Mouse (Mus musculus) WW6 (cell line): ENCODE measurements at regions not wholly inside any gene's neighbourhood (a gene's known extent, or its start where the extent isn't known, plus 50 kb on each side); places are given as distances from the start of the nearest gene placed in this dataset.

Experiments used
- DNase-seq: peaks from one replicate; pipeline ENCODE4 v3.0.0-alpha.2; 2013; ENCODE audit warnings: low read depth, low spot score

GRCm38 (mm10) chr2:171675411-171675810 lies 367.9 kb downstream of the Cbln4 start:
- DNase-seq, result no peak

GRCm38 (mm10) chr2:171670945-171671547 lies 372.2 kb downstream of the Cbln4 start:
- DNase-seq, result no peak

GRCm38 (mm10) chr2:171668791-171669645 lies 374.2 kb downstream of the Cbln4 start:
- DNase-seq, result no peak

GRCm38 (mm10) chr2:171662571-171662970 lies 380.7 kb downstream of the Cbln4 start:
- no peak for DNase-seq

- DNase-seq, result no peak
These were observed 381.3 kb downstream of the Cbln4 start for GRCm38 (mm10) chr2:171661896-171662511.

GRCm38 (mm10) chr2:171657125-171657524 lies 386.1 kb downstream of the Cbln4 start:
- DNase-seq, result no peak

GRCm38 (mm10) chr2:171641730-171642129 lies 401.5 kb downstream of the Cbln4 start:
- DNase-seq, result no peak

- no peak for DNase-seq
These were observed 402.8 kb downstream of the Cbln4 start for GRCm38 (mm10) chr2:171640478-171640877.

- DNase-seq, result no peak
These were observed 404.3 kb downstream of the Cbln4 start for GRCm38 (mm10) chr2:171638931-171639330.

- DNase-seq, result no peak
These were observed 406.4 kb downstream of the Cbln4 start for GRCm38 (mm10) chr2:171636837-171637236.

- DNase-seq, result no peak
These were observed 409.7 kb downstream of the Cbln4 start for GRCm38 (mm10) chr2:171633355-171634097.

- DNase-seq, result no peak
These were observed 413.1 kb downstream of the Cbln4 start for GRCm38 (mm10) chr2:171630101-171630715.

- DNase-seq, result no peak
These were observed 414.9 kb downstream of the Cbln4 start for GRCm38 (mm10) chr2:171628182-171628850.

GRCm38 (mm10) chr2:171620668-171621067 lies 422.6 kb downstream of the Cbln4 start:
- no peak for DNase-seq

- DNase-seq, result no peak
These were observed 423.0 kb downstream of the Cbln4 start for GRCm38 (mm10) chr2:171620253-171620652.

GRCm38 (mm10) chr2:171618771-171619170 lies 424.5 kb downstream of the Cbln4 start:
- DNase-seq, result no peak

- no peak for DNase-seq
These were observed 424.9 kb downstream of the Cbln4 start for GRCm38 (mm10) chr2:171618333-171618732.

GRCm38 (mm10) chr2:171615462-171615861 lies 427.8 kb downstream of the Cbln4 start:
- no peak for DNase-seq

- DNase-seq, result no peak
These were observed 438.2 kb downstream of the Cbln4 start for GRCm38 (mm10) chr2:171605064-171605463.

GRCm38 (mm10) chr2:171595240-171595639 lies 448.0 kb downstream of the Cbln4 start:
- no peak for DNase-seq

- DNase-seq, result no peak
These were observed 449.4 kb downstream of the Cbln4 start for GRCm38 (mm10) chr2:171593884-171594283.
